Mouse (Mus musculus) myocyte (in vitro differentiated cells): Measurements from ENCODE around the gene Rimbp2. TPM values are rescaled to one million over a fixed set of nuclear protein-coding genes. Genes with fewer than 3 reads are reported as not detected.

Experiments used
- H3K27me3 ChIP-seq: one replicate; pipeline ENCODE4 v1.6.1; 2011; ENCODE audit not compliant: control insufficient read depth, insufficient read depth, insufficient read length
- H3K36me3 ChIP-seq: one replicate; pipeline ENCODE4 v1.6.1; 2011; ENCODE audit not compliant: control insufficient read depth, insufficient read depth
- H3K4me2 ChIP-seq: one replicate; pipeline ENCODE4 v1.6.1; 2011; ENCODE audit warnings: low read depth, control low read depth
- H3K4me3 ChIP-seq: one replicate; pipeline ENCODE4 v1.5.1; 2011; ENCODE audit warnings: mild to moderate bottlenecking, control low read depth, moderate library complexity
- H3K79me2 ChIP-seq: one replicate; pipeline ENCODE4 v1.6.1; 2011; ENCODE audit not compliant: control insufficient read depth, insufficient read depth
- H3ac ChIP-seq: one replicate; pipeline ENCODE4 v1.6.1; 2011; ENCODE audit not compliant: control insufficient read depth, insufficient read length
- CEBPB ChIP-seq: IDR thresholded peaks from 2 replicates; pipeline ENCODE4 v1.6.1; 2011; ENCODE audit warnings: mild to moderate bottlenecking, moderate library complexity; ENCODE audit not compliant: poor library complexity, insufficient read depth, severe bottlenecking
- E2F4 ChIP-seq: IDR thresholded peaks from one replicate; pipeline ENCODE4 v1.6.1; 2011; ENCODE audit warnings: mild to moderate bottlenecking, control low read depth, moderate library complexity; ENCODE audit not compliant: insufficient read depth
- MAX ChIP-seq: IDR thresholded peaks from one replicate; pipeline ENCODE4 v1.6.1; 2011; ENCODE audit warnings: low read depth, mild to moderate bottlenecking, control low read depth
- MYOD1 ChIP-seq, 3 experiments: IDR thresholded peaks; one replicate each; pipeline ENCODE4 v1.6.1; 2011; ENCODE audit warnings: control low read depth in 2 of 3, low read depth in 2 of 3, mild to moderate bottlenecking in 2 of 3, moderate library complexity in 1 of 3; ENCODE audit not compliant: insufficient read length in 2 of 3, control insufficient read depth in 1 of 3
- MYOG ChIP-seq, 3 experiments: IDR thresholded peaks; one replicate each; pipeline ENCODE4 v1.6.1; 2011; ENCODE audit warnings: control low read depth in 2 of 3, low read depth in 2 of 3, mild to moderate bottlenecking in 2 of 3; ENCODE audit not compliant: insufficient read length in 2 of 3, control insufficient read depth in 1 of 3, insufficient read depth in 1 of 3
- POLR2A ChIP-seq: IDR thresholded peaks from one replicate; pipeline ENCODE4 v1.6.1; 2011; ENCODE audit warnings: low read depth, mild to moderate bottlenecking, control low read depth, moderate library complexity; ENCODE audit not compliant: insufficient read length
- POLR2AphosphoS2 ChIP-seq: IDR thresholded peaks from one replicate; pipeline ENCODE4 v1.6.1; 2011; ENCODE audit warnings: low read depth, control low read depth; ENCODE audit not compliant: insufficient read length
- REST ChIP-seq: IDR thresholded peaks from one replicate; pipeline ENCODE4 v1.6.1; 2011; ENCODE audit warnings: mild to moderate bottlenecking, control low read depth, moderate library complexity; ENCODE audit not compliant: insufficient read depth, insufficient read length
- SRF ChIP-seq: IDR thresholded peaks from one replicate; pipeline ENCODE4 v1.6.1; 2011; ENCODE audit warnings: low read depth; ENCODE audit not compliant: control insufficient read depth, insufficient read length
- TCF12 ChIP-seq: IDR thresholded peaks from one replicate; pipeline ENCODE4 v1.6.1; 2011; ENCODE audit warnings: mild to moderate bottlenecking, control low read depth; ENCODE audit not compliant: poor library complexity, insufficient read depth, severe bottlenecking
- TCF3 ChIP-seq: IDR thresholded peaks from one replicate; pipeline ENCODE4 v1.6.1; 2011; ENCODE audit warnings: low read depth, control low read depth; ENCODE audit not compliant: insufficient read length
- USF1 ChIP-seq: IDR thresholded peaks from one replicate; pipeline ENCODE4 v1.6.1; 2011; ENCODE audit warnings: low read depth, mild to moderate bottlenecking, control low read depth, moderate library complexity
- polyA plus RNA-seq: library from polyadenylated mRNA; unstranded; fragments of >200 nt; fragmentation: generic; extraction: Trizol; gene quantifications from one replicate; pipeline ENCODE4 v1.2.1, GENCODE M21; 2012; ENCODE audit warnings: missing spikeins

Rimbp2 gene
- polyA plus RNA-seq, 1 experiment: not detected

- no peaks in the 10 kb centered on the region for H3K79me2 ChIP-seq
- no peaks in the 10 kb centered on the region for H3K36me3 ChIP-seq
- H3ac ChIP-seq: no peak overlapping the region
- TF ChIP-seq REST (no peak), CEBPB (no peak), MYOG (IDR thresholded peaks at IDR 0.05; ENCODE audit: control insufficient read depth in 1 of 3, insufficient read depth in 1 of 3, insufficient read length in 2 of 3, low read depth in 2 of 3) (no peak), TCF3 (no peak), POLR2A (no peak), MAX (no peak), MYOD1 (IDR thresholded peaks at IDR 0.05; ENCODE audit: control insufficient read depth in 1 of 3, insufficient read length in 2 of 3, low read depth in 2 of 3) (no peak), USF1 (no peak), E2F4 (no peak), POLR2AphosphoS2 (no peak), TCF12 (no peak), SRF (no peak)
- H3K4me2 ChIP-seq: no peak overlapping the region
- no peaks in the 10 kb centered on the region for H3K27me3 ChIP-seq
- no peak overlapping the region for H3K4me3 ChIP-seq
Measured at GRCm38 (mm10) chr5:128903120-128903519, 50.2 kb downstream of the Rimbp2 start.

GRCm38 (mm10) chr5:128899971-128900370 lies 53.3 kb downstream of the Rimbp2 start:
- no peak overlapping the region for H3K4me2 ChIP-seq
- no peaks in the 10 kb centered on the region for H3K79me2 ChIP-seq
- no peaks in the 10 kb centered on the region for H3K36me3 ChIP-seq
- no peaks in the 10 kb centered on the region for H3K27me3 ChIP-seq
- TF ChIP-seq USF1 (no peak), POLR2AphosphoS2 (no peak), MAX (no peak), MYOD1 (IDR thresholded peaks at IDR 0.05; ENCODE audit: control insufficient read depth in 1 of 3, insufficient read length in 2 of 3, low read depth in 2 of 3) (no peak), TCF3 (no peak), CEBPB (no peak), TCF12 (no peak), MYOG (IDR thresholded peaks at IDR 0.05; ENCODE audit: control insufficient read depth in 1 of 3, insufficient read depth in 1 of 3, insufficient read length in 2 of 3, low read depth in 2 of 3) (no peak), E2F4 (no peak), SRF (no peak), POLR2A (no peak), REST (no peak)
- H3ac ChIP-seq: no peak overlapping the region
- H3K4me3 ChIP-seq: no peak overlapping the region

GRCm38 (mm10) chr5:128894921-128895320 lies 58.4 kb downstream of the Rimbp2 start:
- TF ChIP-seq MAX (no peak), CEBPB (no peak), REST (no peak), TCF12 (no peak), MYOD1 (IDR thresholded peaks at IDR 0.05; ENCODE audit: control insufficient read depth in 1 of 3, insufficient read length in 2 of 3, low read depth in 2 of 3) (no peak), POLR2AphosphoS2 (no peak)
- no peaks in the 10 kb centered on the region for H3K79me2 ChIP-seq
- no peaks in the 10 kb centered on the region for H3K36me3 ChIP-seq
- no peaks in the 10 kb centered on the region for H3K27me3 ChIP-seq
- H3K4me2 ChIP-seq: no peak overlapping the region
- H3ac ChIP-seq: no peak overlapping the region
- no peak overlapping the region for H3K4me3 ChIP-seq

- H3ac ChIP-seq: no peak overlapping the region
- H3K79me2 ChIP-seq: no peaks in the 10 kb centered on the region
- no peaks in the 10 kb centered on the region for H3K27me3 ChIP-seq
- no peaks in the 10 kb centered on the region for H3K36me3 ChIP-seq
- TF ChIP-seq SRF: no peak
- no peak for TF ChIP-seq TCF12
- no peak for TF ChIP-seq REST
- TF ChIP-seq TCF3: no peak
- no peak for TF ChIP-seq MYOG (IDR thresholded peaks at IDR 0.05; ENCODE audit: control insufficient read depth in 1 of 3, insufficient read depth in 1 of 3, insufficient read length in 2 of 3, low read depth in 2 of 3)
- no peak for TF ChIP-seq MAX
- TF ChIP-seq CEBPB: no peak
- no peak for TF ChIP-seq USF1
- TF ChIP-seq E2F4: no peak
- no peak for TF ChIP-seq POLR2A
- no peak for TF ChIP-seq POLR2AphosphoS2
- no peak for TF ChIP-seq MYOD1 (IDR thresholded peaks at IDR 0.05; ENCODE audit: control insufficient read depth in 1 of 3, insufficient read length in 2 of 3, low read depth in 2 of 3)
- H3K4me2 ChIP-seq: no peak overlapping the region
- H3K4me3 ChIP-seq: no peak overlapping the region
Measured at GRCm38 (mm10) chr5:128887546-128887945, 65.7 kb downstream of the Rimbp2 start.

GRCm38 (mm10) chr5:128884320-128884719 lies 69.0 kb downstream of the Rimbp2 start:
- TF ChIP-seq SRF (no peak), POLR2A (no peak), TCF12 (no peak), MYOD1 (IDR thresholded peaks at IDR 0.05; ENCODE audit: control insufficient read depth in 1 of 3, insufficient read length in 2 of 3, low read depth in 2 of 3) (no peak), CEBPB (no peak), E2F4 (no peak), USF1 (no peak), MAX (no peak), POLR2AphosphoS2 (no peak), TCF3 (no peak), REST (no peak), MYOG (IDR thresholded peaks at IDR 0.05; ENCODE audit: control insufficient read depth in 1 of 3, insufficient read depth in 1 of 3, insufficient read length in 2 of 3, low read depth in 2 of 3) (no peak)
- Histone ChIP-seq H3K36me3 (no peaks in the 10 kb centered on the region), H3K79me2 (no peaks in the 10 kb centered on the region), H3K4me3 (no peak overlapping the region), H3K27me3 (no peaks in the 10 kb centered on the region), H3K4me2 (no peak overlapping the region), H3ac (no peak overlapping the region)
